In genomic region chr17:34313393-34313792, GRCm38 (mm10) we compare ENCODE assay signal across 9 mouse cellular contexts. TPM values are rescaled to one million over a fixed set of nuclear protein-coding genes. Genes with fewer than 3 reads are reported as not detected.
DNase-seq lines count a peak whose midpoint lies in the region; ATAC-seq and TF ChIP-seq lines count a peak whose summit lies in the region.
"Had no signal": no experiment of that assay in that cellular context is flagged by ENCODE, and none has a peak within 500 bp of the region (broad histone marks: within the 10 kb centered on the region; RNA-seq: fewer than 3 reads in every experiment).

No protein-coding gene starts in this region.

- H3K9ac ChIP-seq in intestine, embryonic 14.5 days (ENCODE audit: low read length) = no peak overlapping the region
- H3K9ac ChIP-seq in intestine, embryonic 16.5 days (ENCODE audit: low read depth, low read length) = no peak overlapping the region
- no peak overlapping the region for H3K9ac ChIP-seq in hindbrain, embryonic 14.5 days
- H3K9ac ChIP-seq: midbrain, embryonic 12.5 days had no signal

- intact Hi-C loops in left cerebral cortex, postnatal 25 days (cut with DNase I) = loop anchor here (1.0 kb wide), 1 partner anchor 63 kb away; no protein-coding TSS in a partner anchor

- 37% methylated on average over 3 of the region's 3 CpGs for WGBS in intestine, embryonic 14.5 days
- 42% methylated on average over 3 of the region's 3 CpGs for WGBS in intestine, embryonic 16.5 days
- WGBS in bone marrow, adult 2 months = 32% methylated on average over 3 of the region's 3 CpGs
- 37% methylated on average over 3 of the region's 3 CpGs for WGBS in hindbrain, embryonic 14.5 days

- TF ChIP-seq POLR2A in bone marrow, adult 2 months (IDR thresholded peaks at IDR 0.05; ENCODE audit: borderline replicate concordance, control insufficient read depth, low read depth, low read length) = no peak
- TF ChIP-seq POLR2A in testis, adult 2 months (IDR thresholded peaks at IDR 0.05; ENCODE audit: control insufficient read depth, low read depth, low read length) = no peak

- no peak overlapping the region for H3K27ac ChIP-seq in intestine, embryonic 14.5 days (ENCODE audit: low read depth)
- no peak overlapping the region for H3K27ac ChIP-seq in intestine, embryonic 16.5 days (ENCODE audit: low read length)
- no peak overlapping the region for H3K27ac ChIP-seq in bone marrow, adult 2 months (ENCODE audit: control insufficient read depth, insufficient read depth, low read depth, low read length, poor library complexity)
- H3K27ac ChIP-seq in hindbrain, embryonic 14.5 days = no peak overlapping the region
- no peak overlapping the region for H3K27ac ChIP-seq in testis, adult 2 months (ENCODE audit: control insufficient read depth, insufficient read depth, low read depth, low read length)
- H3K27ac ChIP-seq: midbrain, embryonic 12.5 days had no signal

- no peak overlapping the region for H3K4me3 ChIP-seq in intestine, embryonic 14.5 days (ENCODE audit: low read depth, low read length)
- H3K4me3 ChIP-seq in intestine, embryonic 16.5 days (ENCODE audit: low read length) = no peak overlapping the region
- no peak overlapping the region for H3K4me3 ChIP-seq in bone marrow, adult 2 months (replicated peaks; ENCODE audit: control insufficient read depth, low read depth, low read length)
- H3K4me3 ChIP-seq in hindbrain, embryonic 14.5 days (replicated peaks; ENCODE audit: low read length) = no peak overlapping the region
- H3K4me3 ChIP-seq in testis, adult 2 months (ENCODE audit: control insufficient read depth, low read depth, low read length) = no peak overlapping the region
- H3K4me3 ChIP-seq: midbrain, embryonic 12.5 days had no signal

- DNase-seq in intestine, embryonic 14.5 days (ENCODE audit: low spot score) = peak; percentile 93
- DNase-seq in hindbrain, embryonic 14.5 days (ENCODE audit: low spot score) = peak; percentile 88
- DNase-seq in left cerebral cortex, postnatal 25 days (ENCODE audit: low spot score in 2 of 2) = peak; percentile 75 to 80
- DNase-seq in naive thymus-derived CD4-positive, alpha-beta T cell, adult 2 months (ENCODE audit: low read depth) = peak; percentile 88

- ATAC-seq in intestine, embryonic 14.5 days (replicated peaks; ENCODE audit: low FRiP score, low TSS enrichment, low read depth) = no peak
- no peak for ATAC-seq in intestine, embryonic 16.5 days
- peak; percentile 81 for ATAC-seq in erythroblast, adult 5-6 weeks (replicated peaks; ENCODE audit: low FRiP score, poor library complexity, severe bottlenecking)
- ATAC-seq in hindbrain, embryonic 14.5 days (ENCODE audit: low FRiP score) = no peak

- no peaks in the 10 kb centered on the region for H3K4me1 ChIP-seq in intestine, embryonic 14.5 days (replicated peaks; ENCODE audit: control insufficient read depth, insufficient read depth, low read length)
- H3K4me1 ChIP-seq in intestine, embryonic 16.5 days (ENCODE audit: control insufficient read depth, insufficient read depth, low read length) = no peaks in the 10 kb centered on the region
- H3K4me1 ChIP-seq in bone marrow, adult 2 months (ENCODE audit: control insufficient read depth, insufficient read depth, low read length) = peaks cover 1% of the 10 kb centered on the region; the same call in 1 of the 2 replicates
- H3K4me1 ChIP-seq in hindbrain, embryonic 14.5 days (replicated peaks; ENCODE audit: control insufficient read depth, insufficient read depth, low read length) = no peaks in the 10 kb centered on the region
- H3K4me1 ChIP-seq in testis, adult 2 months (ENCODE audit: control insufficient read depth, insufficient read depth, low read length) = peaks cover 3% of the 10 kb centered on the region

- H3K4me2 ChIP-seq in intestine, embryonic 14.5 days (ENCODE audit: low read length) = no peak overlapping the region
- no peak overlapping the region for H3K4me2 ChIP-seq in intestine, embryonic 16.5 days (ENCODE audit: low read depth, low read length)
- H3K4me2 ChIP-seq in hindbrain, embryonic 14.5 days (replicated peaks) = no peak overlapping the region
- H3K4me2 ChIP-seq: midbrain, embryonic 12.5 days had no signal

- peak; percentile 93 for TF ChIP-seq CTCF in bone marrow, adult 2 months (IDR thresholded peaks at IDR 0.05; ENCODE audit: control insufficient read depth, insufficient read depth, low read length)
- peak; percentile 90; the same call in 1 of the 2 replicates for TF ChIP-seq CTCF in testis, adult 2 months (IDR thresholded peaks at IDR 0.05; ENCODE audit: control insufficient read depth, insufficient read depth, insufficient replicate concordance, low read depth, low read length)

- H3K27me3 ChIP-seq in intestine, embryonic 14.5 days (replicated peaks; ENCODE audit: control insufficient read depth, insufficient read depth, low read length) = 0 out of 2 replicates have a peak, but pooled peaks cover 2% of the 10 kb centered on the region
- H3K27me3 ChIP-seq in intestine, embryonic 16.5 days (replicated peaks; ENCODE audit: control insufficient read depth, insufficient read depth, low read length) = no peaks in the 10 kb centered on the region
- no peaks in the 10 kb centered on the region for H3K27me3 ChIP-seq in hindbrain, embryonic 14.5 days (ENCODE audit: control insufficient read depth, insufficient read depth, low read length)
- H3K27me3 ChIP-seq in testis, adult 2 months (ENCODE audit: control insufficient read depth, insufficient read depth, low read length) = no peaks in the 10 kb centered on the region

- H3K36me3 ChIP-seq in intestine, embryonic 14.5 days (ENCODE audit: control insufficient read depth, insufficient read depth, low read length) = no peaks in the 10 kb centered on the region
- H3K36me3 ChIP-seq in intestine, embryonic 16.5 days (ENCODE audit: control insufficient read depth, insufficient read depth, low read length) = no peaks in the 10 kb centered on the region
- no peaks in the 10 kb centered on the region for H3K36me3 ChIP-seq in hindbrain, embryonic 14.5 days (replicated peaks; ENCODE audit: control insufficient read depth, insufficient read depth)
- H3K36me3 ChIP-seq in testis, adult 2 months (ENCODE audit: control insufficient read depth, insufficient read depth, low read length) = no peaks in the 10 kb centered on the region
- H3K36me3 ChIP-seq: midbrain, embryonic 12.5 days had no signal

- H3K9me3 ChIP-seq in intestine, embryonic 14.5 days (ENCODE audit: control insufficient read depth, low read length) = no peaks in the 10 kb centered on the region
- no peaks in the 10 kb centered on the region for H3K9me3 ChIP-seq in intestine, embryonic 16.5 days (ENCODE audit: control insufficient read depth, low read length)
- H3K9me3 ChIP-seq in hindbrain, embryonic 14.5 days (ENCODE audit: control insufficient read depth, low read length) = no peaks in the 10 kb centered on the region
- H3K9me3 ChIP-seq: midbrain, embryonic 12.5 days had no signal

RNA-seq across cellular contexts. Expression of gene H2-Eb1, which starts 7.7 kb away (rescaled TPM):
- 4.1 and 4.3 TPM in 2 replicates for polyA plus RNA-seq in intestine, embryonic 14.5 days (2014; fragmentation: Nextera tagmentation; extraction: Ambion mirVana)
- 11.0 and 11.1 TPM in 2 replicates for polyA plus RNA-seq in intestine, embryonic 16.5 days (2015; fragmentation: Nextera tagmentation; extraction: Ambion mirVana)
- 32.6 and 82.7 TPM in 2 replicates for polyA plus RNA-seq in bone marrow, adult 2 months (2011; ENCODE audit: insufficient read depth, insufficient read length, low replicate concordance, missing spikeins)
- total RNA-seq in erythroblast, adult 5-6 weeks (2015; ENCODE audit: low replicate concordance) = 6.5 and 9.8 TPM in 2 replicates
- 15.9 and 53.1 TPM in 2 replicates for total RNA-seq in erythroblast, adult 5-6 weeks (2017; ENCODE audit: low replicate concordance)
- 3.9 and 4.2 TPM in 2 replicates for polyA plus RNA-seq in hindbrain, embryonic 14.5 days (2014; fragmentation: Nextera tagmentation; extraction: Ambion mirVana)
- total RNA-seq in left cerebral cortex, postnatal 25 days (2021) = 1 to 10 TPM; 2.9 to 3.4 TPM
- polyA plus RNA-seq in testis, adult 2 months (2012; rRNA removed) = 5.6 and 7.8 TPM in 2 replicates

RNA-seq across cellular contexts. Expression of gene H2-Eb2, which starts 12.1 kb away (rescaled TPM):
- not detected in 2 replicates for polyA plus RNA-seq in intestine, embryonic 14.5 days (2014; fragmentation: Nextera tagmentation; extraction: Ambion mirVana)
- 0.05 TPM in 1 of 2 replicates, not detected in the other for polyA plus RNA-seq in intestine, embryonic 16.5 days (2015; fragmentation: Nextera tagmentation; extraction: Ambion mirVana)
- 0.29 and 0.60 TPM in 2 replicates for polyA plus RNA-seq in bone marrow, adult 2 months (2011; ENCODE audit: insufficient read depth, insufficient read length, low replicate concordance, missing spikeins)
- not detected in 2 replicates for total RNA-seq in erythroblast, adult 5-6 weeks (2015; ENCODE audit: low replicate concordance)
- not detected in 2 replicates for total RNA-seq in erythroblast, adult 5-6 weeks (2017; ENCODE audit: low replicate concordance)
- polyA plus RNA-seq in hindbrain, embryonic 14.5 days (2014; fragmentation: Nextera tagmentation; extraction: Ambion mirVana) = 0.12 and 0.35 TPM in 2 replicates
- not detected for total RNA-seq in left cerebral cortex, postnatal 25 days (2021)
- not detected in 2 replicates for polyA plus RNA-seq in testis, adult 2 months (2012; rRNA removed)
- polyA plus RNA-seq: midbrain, embryonic 12.5 days had no signal

RNA-seq across cellular contexts. Expression of gene H2-Aa, which starts 25.8 kb away (rescaled TPM):
- 4.7 and 5.8 TPM in 2 replicates for polyA plus RNA-seq in intestine, embryonic 14.5 days (2014; fragmentation: Nextera tagmentation; extraction: Ambion mirVana)
- 15.7 and 17.5 TPM in 2 replicates for polyA plus RNA-seq in intestine, embryonic 16.5 days (2015; fragmentation: Nextera tagmentation; extraction: Ambion mirVana)
- polyA plus RNA-seq in bone marrow, adult 2 months (2011; ENCODE audit: insufficient read depth, insufficient read length, low replicate concordance, missing spikeins) = 65.0 and 143 TPM in 2 replicates
- total RNA-seq in erythroblast, adult 5-6 weeks (2015; ENCODE audit: low replicate concordance) = 92.2 and 127 TPM in 2 replicates
- 32.1 and 32.2 TPM in 2 replicates for total RNA-seq in erythroblast, adult 5-6 weeks (2017; ENCODE audit: low replicate concordance)
- polyA plus RNA-seq in hindbrain, embryonic 14.5 days (2014; fragmentation: Nextera tagmentation; extraction: Ambion mirVana) = 0.31 and 0.58 TPM in 2 replicates
- total RNA-seq in left cerebral cortex, postnatal 25 days (2021) = 1 to 10 TPM; 1.9 to 2.1 TPM
- polyA plus RNA-seq in testis, adult 2 months (2012; rRNA removed) = 10.1 and 11.6 TPM in 2 replicates

RNA-seq across cellular contexts. Expression of gene Btnl2, which starts 41.2 kb away (rescaled TPM):
- 0.60 and 0.81 TPM in 2 replicates for polyA plus RNA-seq in intestine, embryonic 14.5 days (2014; fragmentation: Nextera tagmentation; extraction: Ambion mirVana)
- polyA plus RNA-seq in intestine, embryonic 16.5 days (2015; fragmentation: Nextera tagmentation; extraction: Ambion mirVana) = 10.6 and 16.0 TPM in 2 replicates
- 1.1 and 1.8 TPM in 2 replicates for polyA plus RNA-seq in bone marrow, adult 2 months (2011; ENCODE audit: insufficient read depth, insufficient read length, low replicate concordance, missing spikeins)
- total RNA-seq in erythroblast, adult 5-6 weeks (2015; ENCODE audit: low replicate concordance) = 0.96 TPM in 1 of 2 replicates, not detected in the other
- total RNA-seq in erythroblast, adult 5-6 weeks (2017; ENCODE audit: low replicate concordance) = 0.09 and 0.42 TPM in 2 replicates
- 0.10 TPM in 1 of 2 replicates, not detected in the other for polyA plus RNA-seq in hindbrain, embryonic 14.5 days (2014; fragmentation: Nextera tagmentation; extraction: Ambion mirVana)
- total RNA-seq in left cerebral cortex, postnatal 25 days (2021) = under 1 TPM; 0.71 to 0.73 TPM
- polyA plus RNA-seq in testis, adult 2 months (2012; rRNA removed) = 0.16 and 0.21 TPM in 2 replicates

RNA-seq across cellular contexts. Expression of gene H2-Ab1, which starts 55.9 kb away (rescaled TPM):
- polyA plus RNA-seq in intestine, embryonic 14.5 days (2014; fragmentation: Nextera tagmentation; extraction: Ambion mirVana) = 12.2 and 12.9 TPM in 2 replicates
- 28.5 and 30.9 TPM in 2 replicates for polyA plus RNA-seq in intestine, embryonic 16.5 days (2015; fragmentation: Nextera tagmentation; extraction: Ambion mirVana)
- 73.7 and 175 TPM in 2 replicates for polyA plus RNA-seq in bone marrow, adult 2 months (2011; ENCODE audit: insufficient read depth, insufficient read length, low replicate concordance, missing spikeins)
- total RNA-seq in erythroblast, adult 5-6 weeks (2015; ENCODE audit: low replicate concordance) = 60.8 and 138 TPM in 2 replicates
- 38.6 and 79.7 TPM in 2 replicates for total RNA-seq in erythroblast, adult 5-6 weeks (2017; ENCODE audit: low replicate concordance)
- polyA plus RNA-seq in hindbrain, embryonic 14.5 days (2014; fragmentation: Nextera tagmentation; extraction: Ambion mirVana) = 0.80 and 1.8 TPM in 2 replicates
- total RNA-seq in left cerebral cortex, postnatal 25 days (2021) = 1 to 10 TPM; 1.8 to 2.7 TPM
- polyA plus RNA-seq in testis, adult 2 months (2012; rRNA removed) = 31.1 and 36.4 TPM in 2 replicates
